Mouse (Mus musculus) heart, adult 11 months (tissue): ENCODE data around the gene Aspscr1.

Experiments used
- DNase-seq: peaks from one replicate; pipeline ENCODE4 v3.0.0; 2022

The Aspscr1 gene

DNA sequence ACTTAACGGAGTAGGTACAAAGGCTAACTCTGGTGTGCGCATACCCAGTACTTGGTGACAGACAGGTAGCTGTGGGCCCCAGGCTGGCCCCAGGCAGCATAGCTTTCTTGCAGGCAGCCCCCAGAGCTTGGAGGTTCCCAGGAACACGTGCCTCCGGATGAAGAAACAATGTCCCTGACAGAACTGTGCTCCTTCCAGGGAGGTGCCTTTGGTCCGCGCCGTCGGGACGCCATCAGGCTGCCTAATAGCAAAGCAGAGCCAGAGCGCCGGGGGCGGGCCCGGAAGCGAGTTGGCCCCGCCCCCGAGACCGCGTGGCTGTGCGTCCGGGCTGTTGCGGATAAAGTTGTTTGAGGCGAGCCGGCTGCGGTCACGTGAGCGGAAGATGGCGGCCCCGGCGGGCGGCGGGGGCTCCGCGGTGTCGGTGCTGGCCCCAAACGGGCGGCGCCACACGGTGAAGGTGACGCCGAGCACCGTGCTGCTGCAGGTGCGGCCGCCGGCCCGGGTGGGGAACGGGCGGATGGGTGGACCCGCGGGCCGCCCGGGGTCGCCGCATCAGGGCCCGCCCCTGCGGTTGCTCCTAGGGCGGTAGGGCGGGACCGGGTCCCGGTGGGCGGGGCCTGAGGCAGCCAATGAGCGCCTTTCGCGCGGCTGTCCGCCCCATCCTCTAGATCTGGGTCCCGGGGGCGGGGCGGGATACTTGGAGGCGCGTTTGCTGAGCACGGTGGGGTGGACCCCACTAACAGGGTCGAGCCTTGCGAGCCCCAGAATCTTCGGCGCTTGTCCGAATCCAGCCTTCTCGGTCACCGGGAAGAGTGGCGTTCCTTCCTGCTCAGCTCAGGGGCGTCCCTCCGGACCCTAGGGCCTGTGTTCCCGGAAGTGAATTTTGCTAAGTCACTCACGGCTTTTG, at the start of gene Aspscr1:
Gene Aspscr1 (plus strand): TSS at position 287 of the 907 bp plus-strand sequence.
- peak; percentile 100 for DNase-seq

DNA sequence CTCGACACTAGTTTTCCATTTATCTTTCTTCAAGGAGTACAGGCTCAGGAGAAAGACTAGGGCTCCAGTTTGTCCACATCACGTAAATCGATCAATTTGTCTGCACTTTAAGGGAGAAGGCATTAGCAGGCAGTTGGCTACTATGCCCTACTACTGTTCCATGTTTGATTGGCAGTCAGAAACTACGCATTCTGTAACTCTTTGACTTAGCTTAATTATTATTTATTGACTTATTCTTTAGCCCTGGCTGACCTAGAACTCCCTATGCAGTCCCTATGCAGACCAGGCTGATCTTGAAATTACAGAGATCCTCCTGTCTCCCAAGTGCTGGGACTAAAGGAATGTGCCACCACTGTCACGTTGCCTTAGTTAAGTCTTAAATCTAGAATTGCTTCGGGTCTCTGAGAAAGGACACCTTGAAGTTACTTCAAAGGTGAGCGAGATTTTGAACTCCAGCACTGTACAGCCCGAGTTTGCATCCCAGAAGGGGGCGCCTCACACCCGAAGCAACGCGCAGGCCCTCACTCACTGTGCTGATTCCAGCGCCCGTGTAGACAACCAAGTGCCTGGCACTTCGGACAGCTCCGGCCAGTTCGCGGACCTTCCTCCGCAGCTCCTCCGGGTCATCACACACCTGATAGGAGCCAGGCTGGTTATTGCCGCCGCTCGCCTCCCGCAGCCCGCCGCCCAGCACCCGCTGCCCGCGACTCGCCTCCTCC, 48.7 kb upstream of the Aspscr1 start:
- no peak for DNase-seq

DNA sequence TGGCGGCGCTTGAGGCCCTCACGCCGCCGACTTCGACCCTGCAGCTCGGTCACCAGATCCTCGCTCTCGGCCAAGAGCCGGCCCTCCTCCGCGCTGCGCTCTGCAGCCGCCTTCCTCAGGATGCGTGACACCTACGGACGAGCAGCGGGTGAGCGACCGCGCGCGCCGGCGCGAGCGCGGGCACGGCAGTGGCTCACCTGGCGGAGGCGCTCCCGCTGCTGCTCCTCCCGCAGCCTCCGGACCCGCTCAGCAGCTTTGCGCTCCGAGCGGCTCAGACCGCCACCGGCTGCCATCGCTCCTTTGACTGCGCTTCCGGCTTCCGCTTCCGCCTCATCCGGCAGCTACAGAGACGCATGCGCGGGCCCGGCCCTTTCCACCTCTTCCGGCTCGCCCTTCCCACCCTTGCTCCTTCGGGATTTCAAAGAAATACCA, 48.1 kb upstream of the Aspscr1 start:
- DNase-seq: peak; percentile 99

DNA sequence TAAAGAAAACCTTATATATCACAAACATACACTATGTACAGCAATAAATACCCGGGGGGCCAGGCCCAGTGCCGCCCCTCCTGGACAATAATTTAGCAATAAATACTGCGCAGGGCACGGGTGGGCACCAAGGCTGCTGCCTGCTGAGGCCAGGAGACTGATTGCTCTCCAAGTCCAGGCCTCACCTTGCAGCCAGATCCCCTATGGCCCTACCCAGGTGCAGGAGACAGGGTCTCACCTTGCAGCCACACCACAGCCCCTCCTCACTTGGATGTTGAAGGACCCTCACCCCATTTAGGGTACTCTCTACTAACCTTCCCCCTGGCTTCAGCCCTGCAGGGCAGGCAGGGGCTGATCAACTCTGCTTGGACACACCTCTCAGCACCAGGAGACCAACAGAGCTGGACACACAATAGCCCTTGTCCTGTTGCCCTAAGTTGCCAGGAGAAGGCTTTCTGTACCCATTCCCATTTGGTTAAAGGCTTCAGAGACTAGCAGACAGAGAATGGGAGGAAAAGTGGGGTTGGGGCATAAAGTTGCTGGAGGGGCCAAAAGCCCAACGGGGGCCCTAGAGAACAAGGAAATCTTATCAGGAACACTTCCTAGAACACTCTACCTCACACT, 47.5 kb upstream of the Aspscr1 start, which contains the start of gene Sirt7:
Gene Sirt7 (minus strand): TSS at position 89 of the 624 bp plus-strand sequence.
- peak; percentile 94 for DNase-seq

DNA sequence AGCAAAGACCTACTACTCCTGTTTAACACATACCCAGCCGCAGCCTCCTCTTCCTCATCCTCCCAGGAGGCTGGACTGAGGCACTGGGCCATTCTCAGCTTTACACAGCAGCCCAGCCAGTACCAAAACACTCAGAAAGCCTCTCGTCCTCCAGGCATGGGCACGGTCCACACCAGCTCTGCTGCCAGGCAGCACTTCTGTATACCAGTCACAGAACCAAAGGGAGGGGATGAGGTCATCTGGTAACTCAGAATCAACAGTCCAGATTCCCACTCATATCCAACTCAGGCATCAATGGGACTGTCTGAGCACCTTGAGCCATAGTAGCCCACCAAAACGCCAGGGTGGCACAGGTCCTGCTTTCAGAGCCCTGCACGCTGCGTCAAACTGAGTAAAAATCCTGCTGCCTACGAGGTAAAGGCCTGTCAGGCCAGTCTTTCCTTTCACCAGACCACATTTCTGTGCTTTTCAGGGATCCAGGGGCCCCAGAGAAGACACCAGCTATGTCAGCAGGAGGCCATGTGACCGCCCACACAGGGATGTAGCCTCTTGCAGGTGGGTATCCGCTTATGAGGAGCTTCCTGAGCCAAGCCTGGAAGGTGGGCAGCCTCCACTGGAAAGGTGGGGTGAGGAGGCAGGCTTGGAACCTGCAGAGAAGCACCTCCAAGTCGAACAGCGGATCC, 45.8 kb upstream of the Aspscr1 start:
- peak; percentile 91 for DNase-seq

DNA sequence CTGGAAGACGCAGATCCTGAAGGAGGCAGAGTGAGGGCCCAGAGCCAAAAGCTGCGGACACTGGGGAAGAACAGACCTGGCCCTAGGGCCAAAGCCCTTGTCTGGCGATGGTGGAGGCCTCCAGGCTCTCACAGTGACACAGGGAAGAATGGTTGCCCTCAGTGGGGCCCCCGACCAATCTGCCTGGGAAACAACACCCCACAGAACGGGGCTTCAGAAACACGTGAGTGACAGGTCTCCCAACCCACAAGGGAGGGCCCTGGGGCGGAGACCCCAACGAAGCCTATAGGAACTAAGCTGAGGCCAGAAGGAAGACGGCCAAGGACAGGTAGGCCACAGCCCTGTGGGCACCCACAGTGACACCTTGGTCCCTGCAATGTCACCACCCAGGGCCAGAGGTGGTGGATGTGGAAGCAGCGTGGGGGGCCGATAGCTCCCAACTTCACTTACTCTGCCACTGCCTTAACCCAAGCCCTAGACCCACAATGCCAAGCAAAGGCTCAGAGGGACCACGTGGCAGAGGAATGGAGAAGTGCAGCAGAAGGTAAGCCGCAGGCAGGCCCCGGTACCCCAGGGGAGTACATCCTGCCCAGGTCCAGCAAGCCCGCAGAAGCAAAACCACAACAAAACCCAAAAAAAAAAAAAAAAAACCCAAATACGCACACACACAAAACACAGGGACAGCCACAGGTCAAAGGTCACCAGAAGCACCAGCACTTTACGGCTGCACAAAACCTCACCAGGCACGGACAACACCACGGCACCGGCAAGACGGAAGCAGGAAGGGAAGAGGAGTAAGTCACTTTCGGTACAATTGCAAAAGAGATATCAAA, 45.1 kb upstream of the Aspscr1 start:
- DNase-seq: peak; percentile 94

DNA sequence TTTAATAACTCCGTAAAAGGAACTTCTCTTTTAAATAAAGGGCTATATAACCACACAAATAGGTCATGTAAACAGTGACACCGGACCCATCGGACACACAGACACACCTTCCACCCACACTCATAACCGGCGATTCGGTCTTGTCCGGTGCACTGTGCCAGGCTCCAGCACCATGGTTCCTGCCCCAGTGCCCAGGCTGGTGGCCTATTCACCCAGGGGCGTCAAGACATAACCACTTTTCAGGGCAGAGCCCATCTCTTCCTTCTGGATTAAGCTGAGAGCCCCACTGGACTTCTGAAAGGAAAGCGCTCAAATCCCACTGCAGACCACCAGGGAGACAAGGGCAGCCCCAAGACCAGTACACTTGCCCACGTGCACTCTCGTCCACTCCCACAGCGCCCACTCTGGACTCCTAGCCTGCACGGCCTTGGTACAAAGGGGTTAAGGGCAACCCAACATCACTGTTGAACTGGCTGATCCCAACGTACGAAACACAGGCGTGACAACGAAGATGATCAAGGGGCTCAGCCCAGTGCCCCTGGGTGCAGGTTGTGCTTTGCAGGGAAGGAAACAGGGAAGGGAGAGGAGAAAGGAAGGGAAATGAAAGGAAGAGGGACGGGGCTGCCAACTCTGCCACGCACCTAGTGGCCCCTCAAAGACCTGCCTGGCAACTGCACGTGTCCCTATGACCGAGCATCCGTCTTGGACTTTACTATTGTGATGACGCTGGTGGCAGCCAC, 44.0 kb upstream of the Aspscr1 start:
- DNase-seq: peak; percentile 92

DNA sequence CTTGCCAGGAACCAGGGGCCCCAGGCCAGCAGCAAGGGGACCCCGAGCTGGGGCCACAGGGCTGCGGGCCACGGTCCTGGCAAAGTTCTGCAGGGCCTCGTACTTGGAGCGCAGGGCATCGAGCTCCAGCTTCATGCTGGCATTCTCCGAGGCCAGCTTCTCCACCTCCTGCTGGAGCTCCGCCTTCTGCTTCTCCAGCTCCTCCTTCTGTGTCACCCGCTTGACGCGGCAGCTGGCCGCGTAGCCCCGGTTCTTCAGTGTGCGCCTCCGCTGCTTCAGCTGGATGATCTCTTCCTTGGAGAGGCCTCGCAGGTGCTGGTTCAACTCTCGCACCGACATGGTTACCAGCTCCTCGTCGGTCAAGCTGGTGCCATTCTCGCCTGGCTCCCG, 43.4 kb upstream of the Aspscr1 start:
- peak; percentile 96 for DNase-seq

DNA sequence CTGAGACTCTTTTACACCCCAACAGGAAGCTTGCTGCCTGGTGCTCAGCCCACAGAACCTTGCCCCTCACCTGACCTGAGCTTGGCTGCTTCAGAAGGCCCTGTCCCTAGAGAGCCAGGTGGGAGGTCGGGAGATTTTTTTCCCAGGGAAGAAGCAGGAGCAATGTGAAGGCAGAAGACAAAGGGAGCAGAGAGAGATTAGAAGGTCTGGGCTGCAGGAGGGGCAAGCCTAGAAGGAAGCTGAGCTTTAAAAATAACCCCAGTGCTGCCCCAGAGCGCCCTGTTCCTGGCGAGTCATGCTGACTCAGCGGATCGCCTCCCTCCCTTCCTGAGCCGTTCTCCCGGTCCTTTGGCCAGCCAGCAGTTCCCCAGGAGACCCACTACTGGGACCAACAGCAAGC, 42.9 kb upstream of the Aspscr1 start:
- DNase-seq: peak; percentile 98

DNA sequence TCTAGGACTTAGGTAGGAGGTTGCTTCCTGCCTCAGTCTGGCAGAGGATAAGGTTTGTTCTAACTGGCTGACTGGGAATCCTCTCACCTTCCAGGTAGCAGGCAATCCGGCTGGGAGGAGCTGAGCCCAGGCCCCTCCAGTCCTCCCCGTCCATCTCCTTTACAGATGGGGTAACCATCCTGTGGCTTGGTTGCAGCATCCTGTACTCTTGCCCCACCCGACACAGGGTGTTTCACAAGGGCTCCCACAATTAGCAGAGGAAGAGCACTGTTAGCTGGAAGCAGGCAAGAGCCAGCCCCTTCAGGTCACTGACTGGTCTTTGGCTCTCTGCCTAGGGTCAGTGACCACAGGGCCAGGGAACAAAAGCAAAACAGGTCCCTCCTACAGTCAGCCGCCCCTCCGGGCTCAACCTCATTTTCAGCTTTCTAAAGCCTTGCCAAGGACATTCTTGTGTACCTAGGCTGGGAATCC, 42.3 kb upstream of the Aspscr1 start:
- DNase-seq: peak; percentile 97

DNA sequence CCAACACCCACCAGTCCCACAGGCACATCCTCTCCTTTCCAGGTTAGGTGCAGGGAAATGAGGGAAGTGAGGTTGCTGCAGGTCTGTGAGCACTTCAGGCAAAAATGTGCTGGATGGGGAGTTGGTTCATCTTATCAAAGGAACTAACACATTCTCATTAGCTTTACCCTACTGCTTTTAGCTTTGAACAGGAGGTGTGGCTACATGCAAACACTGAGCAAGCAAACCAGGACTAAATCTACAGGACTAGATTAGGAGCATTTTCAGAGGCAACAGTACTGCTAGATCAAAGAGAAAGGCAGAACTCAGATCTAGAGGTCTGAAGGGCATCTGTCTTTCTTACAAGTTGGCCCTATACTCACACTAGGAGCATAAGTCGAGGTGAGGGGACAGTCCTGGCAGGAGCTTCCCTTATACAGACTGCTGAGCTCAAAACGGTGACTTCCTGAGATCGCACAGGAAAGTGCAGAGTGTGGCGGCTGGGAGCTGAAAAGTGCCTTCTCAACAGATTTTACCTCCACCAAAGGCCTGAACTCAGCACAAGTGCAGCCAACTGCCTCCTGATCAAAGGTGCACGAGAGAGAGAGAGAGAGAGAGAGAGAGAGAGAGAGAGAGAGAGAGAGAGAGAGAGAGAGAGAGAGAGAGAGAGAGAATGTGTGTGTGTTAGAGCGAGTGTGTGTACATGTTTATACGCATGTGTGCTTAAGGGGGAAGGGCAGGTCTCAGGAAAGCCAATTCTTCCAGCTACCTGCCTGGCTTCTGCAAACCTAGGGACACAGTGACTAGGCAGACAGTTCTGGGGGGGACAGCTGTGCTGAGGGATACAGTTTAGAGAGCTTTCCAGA, 41.7 kb upstream of the Aspscr1 start:
- DNase-seq: peak; percentile 85

DNA sequence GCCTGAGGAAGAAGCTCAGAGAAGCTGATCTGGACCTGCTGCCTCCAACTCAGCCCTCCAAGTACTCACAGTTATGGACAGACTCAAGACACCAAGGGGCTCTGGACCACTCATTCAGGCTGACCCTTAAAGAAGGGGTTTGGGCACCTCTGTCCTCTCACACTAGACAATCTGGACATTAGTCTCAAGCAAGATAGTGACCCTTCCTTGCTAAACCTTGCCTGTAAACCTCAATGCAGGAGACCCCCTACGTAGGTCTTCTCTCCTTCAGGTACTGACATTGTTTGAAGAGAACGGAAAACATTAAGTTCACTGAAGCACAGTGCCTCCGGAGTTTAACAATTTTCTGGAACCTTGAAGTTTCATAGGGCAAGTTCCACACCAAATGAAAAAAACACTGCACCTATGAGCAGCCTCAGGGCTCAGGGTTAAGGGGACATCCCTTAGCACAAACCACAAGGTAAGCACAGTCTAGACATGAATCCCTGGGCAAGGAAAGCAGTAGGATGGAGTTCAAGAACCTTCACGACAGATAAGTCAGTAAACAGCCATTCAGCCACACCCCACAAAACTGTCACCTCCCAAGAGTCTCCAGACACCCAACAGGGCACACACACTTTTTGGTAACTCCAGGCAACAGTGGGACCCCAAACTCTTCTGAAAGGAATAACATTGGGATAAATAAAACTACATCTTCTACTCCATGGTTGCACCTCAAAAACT, 40.9 kb upstream of the Aspscr1 start:
- peak; percentile 83 for DNase-seq

DNA sequence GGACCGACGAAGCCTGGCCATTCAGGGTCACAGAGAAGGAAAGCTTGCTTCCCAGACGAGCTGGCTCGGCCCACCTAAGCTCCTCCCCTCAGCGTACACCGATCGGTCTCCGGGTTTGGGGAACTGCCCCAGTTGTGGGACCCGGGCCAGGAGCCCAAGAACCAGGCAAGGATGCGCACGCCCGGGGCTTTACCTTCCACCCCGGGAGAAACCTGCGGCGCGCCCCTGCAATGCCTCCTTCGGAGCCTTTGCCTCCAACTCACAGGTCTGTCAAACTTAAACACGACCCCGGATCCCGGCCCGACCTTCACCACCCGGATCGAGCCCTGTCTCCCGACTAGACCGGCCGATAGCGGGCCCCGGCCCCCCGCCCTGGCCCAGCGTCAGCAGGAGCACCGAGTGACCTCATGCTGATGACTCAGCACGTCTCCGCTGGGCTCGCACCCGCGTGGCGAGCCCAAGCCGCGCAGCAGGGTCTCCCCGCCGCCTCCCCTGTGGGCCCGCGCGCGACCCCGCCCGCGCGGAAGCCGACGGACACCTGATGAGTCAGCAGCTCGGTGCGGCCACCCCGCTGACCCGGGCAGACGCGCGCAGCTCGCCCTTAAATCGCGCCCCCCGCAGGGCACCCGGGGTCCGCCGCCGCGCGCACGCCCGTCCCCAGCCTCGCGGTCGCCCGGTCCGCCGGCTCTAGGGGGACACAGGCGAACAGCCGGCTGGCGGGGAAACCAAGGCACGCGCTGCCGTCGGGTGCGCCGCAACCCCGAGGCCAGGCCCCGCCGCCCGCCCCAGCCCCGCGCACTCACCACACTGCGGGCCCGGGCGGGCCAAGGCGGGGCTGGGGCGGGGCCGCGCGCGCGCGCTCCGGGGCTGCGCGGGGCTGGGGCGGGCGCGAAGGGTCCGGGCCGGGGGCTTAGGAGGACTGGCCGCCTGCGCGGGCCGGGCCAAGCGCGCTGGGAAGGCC, 39.9 kb upstream of the Aspscr1 start:
- peak; percentile 98 for DNase-seq

DNA sequence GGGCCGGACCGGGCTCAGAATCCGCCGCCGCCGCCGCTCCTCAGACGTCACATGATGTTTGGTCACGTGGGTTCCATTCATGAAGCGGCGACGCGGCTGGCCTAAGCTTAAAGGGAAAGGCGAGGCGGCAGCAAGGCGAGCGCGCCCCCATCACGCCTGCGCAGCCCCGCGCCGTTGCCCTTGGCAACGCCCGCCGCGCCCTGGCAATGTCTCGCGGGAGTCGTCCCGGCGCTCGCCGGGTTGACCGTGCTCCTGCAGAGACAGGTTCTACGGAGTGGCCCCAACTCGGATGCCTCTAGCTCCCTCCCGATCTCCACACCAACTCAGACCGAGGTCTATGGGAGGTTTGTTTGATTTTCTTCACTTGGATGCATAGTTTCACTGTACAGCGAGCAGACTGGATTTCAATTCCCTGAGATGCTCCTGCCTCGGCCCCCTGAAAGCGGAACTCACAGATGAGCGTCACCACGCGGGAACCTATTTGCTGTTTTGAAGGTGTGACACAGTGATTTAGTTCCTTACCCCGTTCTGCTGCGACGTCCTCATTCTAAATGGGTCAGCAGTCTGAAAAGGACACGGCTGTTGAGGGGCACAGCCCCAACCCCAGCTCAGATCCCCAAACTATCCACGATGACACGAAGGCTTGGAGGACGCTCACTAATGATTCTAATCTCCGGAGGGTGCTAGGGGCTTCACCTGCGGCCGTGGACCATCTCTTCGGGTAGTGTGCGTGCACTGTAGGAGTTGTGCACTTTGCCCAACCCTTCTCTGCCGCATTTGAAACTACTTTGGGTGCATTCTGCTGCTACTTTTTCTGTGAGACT, 39.0 kb upstream of the Aspscr1 start, which contains the start of gene Mafg:
Gene Mafg (minus strand): TSS at position 81 of the 824 bp plus-strand sequence.
- peak; percentile 99 for DNase-seq

DNA sequence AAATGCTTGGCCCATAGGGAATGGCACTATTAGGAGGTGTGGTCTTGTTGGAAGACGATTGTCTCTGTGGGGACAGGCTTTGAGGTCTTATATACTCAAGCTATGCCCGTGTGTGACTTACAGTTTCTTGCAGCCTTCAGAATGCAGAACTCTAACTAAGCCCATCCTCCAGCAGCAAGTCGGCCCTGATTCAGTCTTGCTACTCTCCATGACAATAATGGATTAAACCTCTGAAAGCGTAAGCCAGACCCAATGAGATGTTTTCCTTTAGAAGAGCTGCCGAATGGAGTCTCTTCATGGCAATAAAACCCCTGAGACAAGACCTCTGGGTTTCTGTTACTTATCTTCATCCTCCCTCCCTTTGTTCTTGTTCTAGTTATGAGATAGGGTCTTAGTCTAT, 38.0 kb upstream of the Aspscr1 start:
- DNase-seq: no peak

DNA sequence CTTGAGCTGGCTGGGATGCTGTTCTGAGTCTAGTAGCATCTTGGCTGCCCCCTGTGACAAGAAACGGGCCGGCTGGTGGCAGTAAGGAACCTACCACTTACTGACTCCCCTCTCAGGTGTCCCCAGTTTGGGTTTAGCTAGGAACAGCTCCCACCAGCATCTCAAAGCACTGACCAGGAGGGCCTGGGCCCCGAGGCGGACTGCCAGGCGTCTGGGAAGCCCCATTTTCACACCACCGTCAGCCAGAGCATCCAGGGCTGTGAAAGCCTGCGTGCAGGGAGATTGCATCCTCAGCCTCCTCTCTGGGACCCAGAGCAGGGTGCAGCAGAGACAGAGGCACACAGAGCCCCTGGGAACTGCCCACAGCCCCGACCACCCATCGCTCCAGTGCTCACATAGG, 31.5 kb upstream of the Aspscr1 start:
- DNase-seq: peak; percentile 90

DNA sequence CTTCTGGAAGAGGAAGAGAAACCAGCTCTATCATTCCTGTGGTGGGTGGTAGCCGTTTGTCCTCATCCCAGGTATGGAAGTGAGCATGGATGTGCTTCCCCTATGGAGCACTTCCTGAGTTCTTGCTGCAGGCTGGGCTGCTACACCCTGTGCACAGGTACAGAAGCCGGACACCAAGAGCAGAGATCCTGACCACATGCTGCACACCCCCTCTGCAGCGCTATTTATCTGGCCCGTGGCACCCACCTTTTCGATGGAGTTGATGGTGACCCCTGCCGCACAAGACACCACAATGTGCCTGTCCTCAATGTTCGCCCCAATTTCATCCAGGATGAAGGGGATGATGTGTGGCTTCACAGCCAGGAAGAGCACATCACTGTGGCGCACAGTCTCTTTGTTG, 30.9 kb upstream of the Aspscr1 start:
- DNase-seq: peak; percentile 92
